Mouse (Mus musculus): ENCODE data around the gene Prr12.

Prr12 gene

GRCm38 (mm10) chr7:45077322-45077721, 24.6 kb upstream of the Prr12 start:
- DNase-seq (ENCODE audit: extremely low spot score): no peak

GRCm38 (mm10) chr7:45076501-45076900, 23.8 kb upstream of the Prr12 start:
- no peak for DNase-seq (ENCODE audit: extremely low spot score)

DNA sequence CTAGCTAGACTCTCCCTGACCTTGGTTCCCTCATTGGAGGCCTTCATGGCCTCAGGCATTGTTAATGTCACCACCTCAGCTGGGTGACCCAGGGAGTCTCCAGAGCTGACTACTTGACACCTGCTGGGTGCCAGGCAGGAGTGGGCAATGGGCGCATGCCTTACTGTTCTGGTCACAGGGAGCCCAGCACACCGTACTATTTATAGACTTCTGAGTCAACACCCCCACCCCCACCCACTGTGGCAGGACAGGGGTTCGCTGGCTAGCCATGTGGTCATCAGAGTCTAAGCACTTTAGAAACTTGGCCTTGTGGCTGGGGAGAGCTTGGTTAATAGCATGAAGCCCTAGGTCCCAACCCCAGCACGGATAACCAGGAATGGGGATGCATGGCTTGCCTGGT, 22.7 kb upstream of the Prr12 start:
- DNase-seq (ENCODE audit: extremely low spot score): no peak

DNA sequence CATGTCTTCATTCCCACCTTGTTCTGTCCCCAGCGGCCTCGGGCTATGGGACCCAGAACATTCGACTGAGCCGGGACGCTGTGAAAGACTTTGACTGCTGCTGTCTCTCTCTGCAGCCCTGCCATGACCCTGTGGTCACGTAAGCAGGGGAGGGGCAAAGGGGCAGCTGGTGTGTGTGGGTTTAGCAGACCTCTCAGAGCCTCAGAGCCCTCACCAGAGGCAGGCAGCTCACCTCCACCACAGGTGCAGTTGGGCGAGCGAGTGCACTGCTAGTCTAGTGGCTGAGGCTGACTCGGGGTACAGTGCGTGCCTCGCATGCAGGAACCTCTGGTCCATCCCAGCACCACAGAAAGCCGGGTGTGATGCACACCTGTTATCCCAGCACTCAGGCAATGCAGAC, 21.3 kb upstream of the Prr12 start:
- DNase-seq (ENCODE audit: extremely low spot score): no peak

GRCm38 (mm10) chr7:45073171-45073707, 20.6 kb upstream of the Prr12 start:
- DNase-seq (ENCODE audit: extremely low spot score): no peak

- no peak for DNase-seq (ENCODE audit: extremely low spot score)
Measured at GRCm38 (mm10) chr7:45072230-45072629, 19.5 kb upstream of the Prr12 start.

DNA sequence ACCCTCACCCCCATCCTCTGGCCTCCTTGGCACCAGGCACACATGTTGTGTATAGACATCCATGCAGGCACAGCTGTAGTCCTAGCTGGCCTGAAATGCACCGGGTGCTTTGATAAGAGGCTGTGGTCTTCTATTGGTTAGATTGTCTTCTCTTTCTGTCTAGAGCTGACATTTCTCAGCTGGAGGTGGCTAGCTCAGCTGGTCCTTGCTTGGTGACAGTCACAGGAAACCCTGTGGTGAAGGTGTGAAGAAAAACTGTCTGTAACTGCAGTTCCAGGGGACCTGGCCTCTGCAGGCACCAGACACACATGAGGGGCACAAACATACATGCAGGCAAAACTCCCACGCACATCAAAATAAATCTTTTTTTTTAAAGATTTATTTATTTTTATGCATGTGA, 17.0 kb upstream of the Prr12 start:
- no peak for DNase-seq (ENCODE audit: extremely low spot score)

- DNase-seq (ENCODE audit: extremely low spot score): peak; percentile 62
Measured at GRCm38 (mm10) chr7:45068000-45068318, 15.3 kb upstream of the Prr12 start.

GRCm38 (mm10) chr7:45067190-45067999, 14.7 kb upstream of the Prr12 start:
- DNase-seq (ENCODE audit: extremely low spot score): no peak

- peak; percentile 97 for DNase-seq (ENCODE audit: extremely low spot score)
Measured at GRCm38 (mm10) chr7:45062239-45062835, 9.7 kb upstream of the Prr12 start, which contains the start of the genes Nosip and Prrg2. TSS of gene Nosip (plus strand) at chr7:45062429. TSS of gene Prrg2 (minus strand) at chr7:45062677.

GRCm38 (mm10) chr7:45061532-45062075, 8.9 kb upstream of the Prr12 start:
- peak; percentile 30 for DNase-seq (ENCODE audit: extremely low spot score)

- DNase-seq (ENCODE audit: extremely low spot score): no peak
Measured at GRCm38 (mm10) chr7:45060632-45061122, 8.0 kb upstream of the Prr12 start.

- no peak for DNase-seq (ENCODE audit: extremely low spot score)
Measured at GRCm38 (mm10) chr7:45058607-45059571, 6.2 kb upstream of the Prr12 start.

GRCm38 (mm10) chr7:45056972-45057348, 4.3 kb upstream of the Prr12 start:
- no peak for DNase-seq (ENCODE audit: extremely low spot score)

DNA sequence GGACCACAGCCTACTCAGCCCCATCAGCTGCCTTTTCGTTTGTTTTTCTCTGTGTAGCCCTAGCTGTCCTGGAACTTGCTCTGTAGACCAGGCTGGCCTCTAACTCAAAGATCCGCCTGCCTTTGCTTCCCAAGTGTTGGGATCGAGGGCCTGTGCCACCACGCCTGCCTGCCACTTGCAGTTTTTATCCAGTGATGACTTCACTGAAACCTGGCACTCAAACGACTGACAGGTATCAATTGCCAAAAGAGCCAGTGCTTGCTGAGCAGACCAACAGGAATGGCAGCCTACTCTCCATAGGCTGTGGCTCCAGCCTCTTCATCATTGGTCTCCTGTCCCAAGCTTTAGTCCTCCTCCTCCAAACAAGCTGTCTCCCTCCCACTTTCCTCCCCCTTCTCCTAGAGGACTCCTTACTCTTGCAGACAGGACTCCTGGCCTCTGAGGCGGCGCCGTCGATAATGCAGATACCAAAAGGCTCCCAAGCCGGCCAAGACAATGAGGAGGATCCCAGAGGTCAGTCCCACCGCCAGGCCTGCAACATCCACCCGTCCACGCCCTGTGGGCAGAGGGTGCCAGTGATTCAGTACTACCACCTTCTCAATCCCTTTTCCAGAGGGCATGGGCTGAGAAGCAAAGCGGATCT, 3.8 kb upstream of the Prr12 start:
- no peak for DNase-seq (ENCODE audit: extremely low spot score)

GRCm38 (mm10) chr7:45053931-45054510, 1.3 kb upstream of the Prr12 start:
- DNase-seq (ENCODE audit: extremely low spot score): peak; percentile 97

- DNase-seq (ENCODE audit: extremely low spot score): peak; percentile 90
Measured at GRCm38 (mm10) chr7:45053117-45053930, 643 bp upstream of the Prr12 start.

- no peak for DNase-seq (ENCODE audit: extremely low spot score)
Measured at GRCm38 (mm10) chr7:45052181-45052861, 360 bp downstream of the Prr12 start.

GRCm38 (mm10) chr7:45051601-45051974, 1.1 kb downstream of the Prr12 start:
- peak; percentile 29 for DNase-seq (ENCODE audit: extremely low spot score)

Data from embryo, embryonic 9.5 days (tissue).